Mouse (Mus musculus) monocyte, adult 2 months (primary cell): ENCODE data around the gene Xrcc1.
"Not testable (repeated sequence)": the region's sequence is repeated elsewhere in the genome, so short reads cannot be mapped to it uniquely, and the experiment has no call there.

Source experiments
- DNase-seq, 2 experiments: peaks; one replicate each; pipeline ENCODE4 v3.0.0; 2022; ENCODE audit warnings: low spot score in 2 of 2, low read depth in 1 of 2

Gene Xrcc1

GRCm38 (mm10) chr7:24599211-24600067 is 53.4 kb downstream of the Xrcc1 start:
- DNase-seq = no peak

GRCm38 (mm10) chr7:24600941-24601597 is 55.0 kb downstream of the Xrcc1 start:
- DNase-seq = peak; percentile 68 to 85

GRCm38 (mm10) chr7:24605561-24605960 is 59.5 kb downstream of the Xrcc1 start:
- DNase-seq = no peak

DNA sequence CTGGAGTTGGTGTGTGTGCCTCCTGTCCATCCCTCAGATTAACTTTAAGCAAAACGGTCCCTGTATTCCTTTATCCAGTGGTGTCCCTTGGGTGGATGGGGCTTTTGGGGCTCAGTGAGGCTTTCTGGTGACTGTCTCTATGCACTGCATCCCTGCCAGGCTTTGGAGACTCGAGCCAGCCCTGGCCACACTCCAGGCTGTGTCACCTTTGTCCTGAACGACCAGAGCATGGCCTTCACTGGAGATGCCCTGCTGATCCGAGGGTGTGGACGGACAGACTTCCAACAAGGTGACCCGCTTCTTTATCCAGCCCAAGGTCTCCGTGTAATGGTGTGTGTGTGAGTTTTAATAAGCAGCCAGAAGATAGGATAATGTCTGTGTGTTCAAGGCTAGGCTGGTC is 60.0 kb downstream of the Xrcc1 start:
- no peak for DNase-seq

- DNase-seq = peak in 1 of 2 experiments; percentile 54
Measured at GRCm38 (mm10) chr7:24608017-24608416, 61.9 kb downstream of the Xrcc1 start.

- no peak for DNase-seq
Measured at GRCm38 (mm10) chr7:24608561-24608960, 62.5 kb downstream of the Xrcc1 start.

DNA sequence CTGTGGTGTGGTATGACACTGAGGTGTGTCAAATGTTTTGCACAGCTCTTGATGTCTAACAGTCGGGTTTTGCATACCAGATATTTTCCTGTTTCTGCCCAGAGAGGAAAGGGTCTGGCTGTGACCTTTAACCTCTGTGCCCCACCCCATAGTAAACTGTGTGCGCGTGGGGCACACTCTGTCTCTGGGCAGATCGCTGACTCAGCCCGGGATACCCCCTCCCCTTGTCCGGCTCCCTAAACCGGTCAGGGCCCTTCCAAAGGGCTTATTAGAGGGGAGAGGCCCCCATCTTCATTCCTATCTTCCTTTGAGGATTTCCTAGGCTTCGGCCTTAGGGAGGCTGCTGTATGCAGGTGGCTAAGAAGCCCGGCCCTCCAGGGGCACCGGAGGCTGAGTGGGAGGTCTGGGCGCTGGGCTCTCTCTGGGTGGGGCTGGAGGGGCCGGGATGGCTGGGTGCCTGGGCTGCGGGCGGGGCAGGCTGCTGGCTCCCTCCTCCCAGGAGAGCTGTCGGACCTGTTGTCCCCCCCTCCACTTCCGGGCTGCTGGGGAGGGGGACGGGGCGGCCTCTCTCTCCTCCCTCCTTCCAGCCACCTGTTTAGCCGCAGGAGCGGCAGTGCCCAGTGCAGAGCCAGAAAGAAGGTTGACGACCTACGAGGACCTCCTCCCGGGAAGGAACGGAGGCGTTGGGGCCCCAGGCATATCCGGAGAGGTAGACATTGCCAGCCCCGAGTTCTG is 64.2 kb downstream of the Xrcc1 start, which contains the start of gene Phldb3:
Gene Phldb3 (plus strand): TSS at position 620 of the 735 bp plus-strand sequence.
- no peak for DNase-seq

- DNase-seq = peak; percentile 86 to 95
Measured at GRCm38 (mm10) chr7:24610879-24611494, 64.9 kb downstream of the Xrcc1 start.

DNA sequence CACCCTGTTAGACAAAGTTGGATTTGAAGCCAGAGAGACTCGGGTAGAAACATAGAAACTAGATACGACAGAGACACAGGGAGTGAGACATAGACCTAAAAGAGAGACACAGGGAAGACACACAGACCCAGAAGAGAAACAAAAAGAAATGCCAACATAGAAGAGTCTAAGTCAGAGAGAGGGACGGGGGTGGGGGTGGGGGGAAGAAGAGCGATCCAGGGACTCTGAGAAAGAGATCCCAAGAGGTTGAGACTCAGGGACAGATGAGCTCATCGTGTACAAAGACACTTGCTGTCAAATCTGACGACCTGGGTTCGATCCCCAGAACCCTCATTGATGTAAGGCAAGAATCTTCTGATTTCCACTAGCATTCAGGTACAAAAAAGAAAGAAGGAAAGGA is 65.6 kb downstream of the Xrcc1 start:
- no peak for DNase-seq

DNA sequence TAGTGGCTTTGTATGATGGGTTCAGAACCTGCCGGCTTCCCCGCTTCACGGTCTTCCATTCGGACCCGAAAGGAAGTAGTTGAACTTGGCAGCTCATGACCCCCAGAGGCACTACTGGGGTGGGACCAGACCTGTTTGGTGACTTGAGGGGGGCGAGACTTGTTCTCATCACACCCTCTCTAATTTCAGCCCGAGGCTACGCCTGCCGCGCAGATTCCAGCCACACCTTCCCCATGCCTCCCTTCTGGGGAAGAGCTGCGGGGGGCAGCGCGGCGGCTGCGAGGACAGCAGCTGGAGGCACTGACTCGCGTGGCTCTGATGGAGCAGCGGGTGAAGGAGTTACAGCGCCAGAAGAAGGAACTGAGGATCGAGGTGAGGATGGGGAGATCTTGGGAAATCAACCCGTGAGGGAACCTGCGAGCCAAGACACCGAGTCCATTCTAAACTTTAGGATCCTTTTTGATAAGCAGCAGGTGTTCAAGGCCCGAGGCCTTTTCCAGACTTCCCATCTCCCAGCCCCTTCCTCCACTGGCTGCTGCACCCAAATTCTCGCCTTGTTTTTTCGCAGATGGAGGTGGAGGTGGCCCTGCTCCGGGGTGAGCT is 66.3 kb downstream of the Xrcc1 start:
- DNase-seq = no peak

GRCm38 (mm10) chr7:24614816-24615215 is 68.7 kb downstream of the Xrcc1 start:
- no peak for DNase-seq

DNA sequence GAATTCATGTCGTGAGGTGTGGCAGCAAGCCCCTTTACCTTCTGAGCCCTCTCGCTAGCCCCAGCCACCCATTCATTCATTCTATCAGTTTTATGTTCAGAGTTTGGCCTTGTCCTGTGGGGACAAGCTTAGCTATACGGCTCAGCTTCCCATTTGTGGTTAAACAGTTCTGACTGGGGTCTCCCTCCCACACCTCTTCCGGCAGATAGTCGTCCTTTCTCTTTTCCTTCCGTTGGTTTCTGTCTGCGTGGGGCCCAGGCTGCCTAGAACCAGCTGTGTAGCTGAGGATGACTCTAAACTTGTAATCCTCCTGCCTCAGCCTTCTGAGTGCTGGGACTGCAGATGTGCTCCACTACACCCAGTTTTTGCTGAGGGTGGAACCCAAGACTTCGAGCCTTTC is 71.7 kb downstream of the Xrcc1 start:
- no peak for DNase-seq

DNA sequence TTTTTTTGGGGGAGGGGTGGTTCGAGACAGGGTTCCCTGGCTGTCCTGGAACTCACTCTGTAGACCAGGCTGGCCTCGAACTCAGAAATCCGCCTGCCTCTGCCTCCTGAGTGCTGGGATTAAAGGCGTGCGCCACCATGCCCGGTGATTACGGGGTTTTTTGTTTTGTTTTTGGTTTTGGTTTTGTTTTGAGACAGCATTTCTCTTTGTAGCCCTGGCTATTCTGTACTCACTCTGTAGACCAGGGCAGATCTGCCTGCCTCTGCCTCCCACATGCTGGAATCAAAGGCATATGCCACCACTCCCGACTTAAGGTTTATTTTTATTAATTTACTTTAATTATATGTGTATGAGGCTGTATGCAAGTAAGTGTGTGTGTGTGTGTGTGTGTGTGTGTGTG is 72.3 kb downstream of the Xrcc1 start:
- DNase-seq = not testable (repeated sequence)

DNA sequence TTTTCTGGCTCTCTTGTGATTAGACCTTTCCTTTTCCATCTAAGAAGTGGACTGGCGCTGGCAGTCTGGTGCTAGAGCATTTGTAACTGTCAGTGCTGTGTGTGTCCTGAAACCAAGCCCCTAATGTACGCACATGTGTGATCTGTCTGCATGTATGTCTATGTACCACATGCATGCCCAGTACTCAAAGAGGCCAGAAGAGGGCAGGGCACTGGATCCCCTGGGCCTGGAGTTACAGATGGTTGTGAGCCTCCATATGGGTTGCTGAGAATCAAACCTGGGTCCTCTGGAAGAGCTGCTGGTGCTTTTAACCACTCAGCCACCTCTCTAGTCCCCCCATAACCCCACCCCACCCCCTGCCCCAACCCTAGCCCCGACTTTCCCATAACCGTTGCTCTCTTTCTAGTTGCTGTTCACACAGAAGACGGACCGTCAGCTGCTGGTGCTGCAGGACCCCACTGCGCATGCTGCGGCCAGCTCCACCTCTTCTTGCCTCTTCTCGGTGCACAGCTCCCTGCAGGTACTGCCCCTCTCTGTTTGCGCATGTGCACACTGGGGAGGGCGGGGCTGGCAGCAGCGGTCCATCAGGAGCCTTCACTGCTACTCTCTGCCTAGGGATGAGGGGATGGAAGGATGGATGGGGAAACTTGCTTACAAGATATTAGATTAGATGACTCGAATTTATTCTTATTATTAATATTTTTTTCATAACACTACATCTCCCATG is 73.7 kb downstream of the Xrcc1 start:
- DNase-seq = no peak

DNA sequence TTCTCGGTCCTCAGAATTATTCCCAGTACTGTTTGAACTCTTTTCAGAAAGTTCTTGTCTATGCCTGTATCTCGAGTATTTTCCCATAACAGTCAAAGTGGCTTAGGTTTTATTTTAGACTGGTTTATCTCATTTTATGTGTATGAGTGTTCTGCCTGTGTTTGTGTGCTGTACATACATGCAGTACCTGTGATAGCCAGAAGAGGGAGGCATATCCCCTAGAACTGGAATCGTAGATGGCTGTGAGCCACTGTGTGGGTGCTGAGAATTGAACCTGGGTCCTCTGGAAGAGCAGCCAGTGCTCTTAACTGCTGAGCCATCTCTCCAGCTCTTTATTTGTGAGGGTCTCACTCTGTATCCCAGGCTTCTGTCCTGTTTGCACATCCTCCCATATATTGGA is 75.1 kb downstream of the Xrcc1 start:
- no peak for DNase-seq

DNA sequence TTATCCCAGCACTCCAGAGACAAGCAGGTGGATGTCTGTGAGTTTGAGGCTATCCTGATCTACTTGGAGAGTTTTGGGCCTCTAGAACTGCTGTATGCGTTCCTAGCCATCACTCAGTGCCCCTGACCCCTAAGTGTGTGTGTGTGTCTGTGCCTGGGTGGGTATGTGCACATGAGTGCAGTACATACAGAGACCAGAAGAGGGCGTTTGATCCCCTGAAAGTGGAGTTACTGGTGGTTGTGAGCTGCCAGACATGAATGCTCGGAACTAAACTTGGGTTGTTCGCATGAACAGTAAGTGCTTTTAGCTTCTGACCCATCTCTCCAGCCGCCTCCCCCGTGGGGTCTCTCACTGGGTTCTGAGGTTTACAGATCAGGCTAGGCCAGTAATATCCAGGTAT is 76.9 kb downstream of the Xrcc1 start:
- no peak for DNase-seq
